Mouse (Mus musculus) liver, adult 2 months (tissue): ENCODE measurements around the gene Gjc1. TPM values are rescaled to one million over a fixed set of nuclear protein-coding genes. Genes with fewer than 3 reads are reported as not detected.

ENCODE experiments used
- DNase-seq: peaks from one replicate; pipeline ENCODE4 v3.0.0-alpha.2; 2011; ENCODE audit warnings: low read depth, low spot score; ENCODE audit errors: extremely low read depth
- H3K27ac ChIP-seq: fragments of 200-500 bp; replicated peaks from 2 replicates; pipeline ENCODE4 v1.5.1; 2012; ENCODE audit warnings: low read depth, mild to moderate bottlenecking, control low read depth, inconsistent platforms, low read length; ENCODE audit not compliant: insufficient read depth
- H3K27me3 ChIP-seq: fragments of 200-500 bp; 2 replicates; pipeline ENCODE4 v1.6.1; 2012; ENCODE audit warnings: mild to moderate bottlenecking, moderate library complexity, low read length, inconsistent platforms; ENCODE audit not compliant: control insufficient read depth, insufficient read depth
- H3K36me3 ChIP-seq: fragments of 200-500 bp; 2 replicates; pipeline ENCODE4 v1.6.1; 2012; ENCODE audit warnings: low read length, inconsistent platforms; ENCODE audit not compliant: control insufficient read depth, insufficient read depth
- H3K4me1 ChIP-seq: fragments of 200-500 bp; 2 replicates; pipeline ENCODE4 v1.6.1; 2011; ENCODE audit warnings: low read length; ENCODE audit not compliant: control insufficient read depth, insufficient read depth
- H3K4me3 ChIP-seq: fragments of 200-500 bp; 2 replicates; pipeline ENCODE4 v1.5.1; 2011; ENCODE audit warnings: low read depth, mild to moderate bottlenecking, control low read depth, low read length, moderate library complexity; ENCODE audit not compliant: insufficient read depth
- H3K79me2 ChIP-seq: fragments of 200-500 bp; 2 replicates; pipeline ENCODE4 v1.6.1; 2012; ENCODE audit warnings: inconsistent platforms, mild to moderate bottlenecking, low read length, moderate library complexity; ENCODE audit not compliant: control insufficient read depth, insufficient read depth
- H3K9ac ChIP-seq: fragments of 200-500 bp; 2 replicates; pipeline ENCODE4 v1.6.1; 2012; ENCODE audit warnings: low read depth, mild to moderate bottlenecking, control low read depth, inconsistent platforms, low read length
- CTCF ChIP-seq: fragments of 200-500 bp; IDR thresholded peaks from 2 replicates; pipeline ENCODE4 v1.5.1; 2011; ENCODE audit warnings: low read depth, low read length, control low read depth
- POLR2A ChIP-seq: fragments of 200-500 bp; IDR thresholded peaks from 2 replicates; pipeline ENCODE4 v1.6.1; 2011; ENCODE audit warnings: low read length, control low read depth; ENCODE audit not compliant: insufficient read depth; ENCODE audit errors: extremely low read depth
- WGBS: fragments of 180-500 bp; shearing (Covaris S2); methylation state at CpG from one replicate; pipeline ENCODE4 v1.1.7; 2018; 5-methylcytosine and 5-hydroxymethylcytosine counted together
- polyA plus RNA-seq: library from polyadenylated mRNA; depleted of rRNA; stranded (reverse); fragments of >200 nt; gene quantifications from 2 replicates; pipeline ENCODE4 v1.2.3, GENCODE M21; 2012
- total RNA-seq: library from RNA; depleted of rRNA; stranded (reverse); fragments of >200 nt; gene quantifications from 2 replicates; pipeline ENCODE4 v1.2.3, GENCODE M21; 2014

Gene Gjc1
- total and polyA plus RNA-seq, 2 experiments: 0.26 to 0.46 TPM

DNA sequence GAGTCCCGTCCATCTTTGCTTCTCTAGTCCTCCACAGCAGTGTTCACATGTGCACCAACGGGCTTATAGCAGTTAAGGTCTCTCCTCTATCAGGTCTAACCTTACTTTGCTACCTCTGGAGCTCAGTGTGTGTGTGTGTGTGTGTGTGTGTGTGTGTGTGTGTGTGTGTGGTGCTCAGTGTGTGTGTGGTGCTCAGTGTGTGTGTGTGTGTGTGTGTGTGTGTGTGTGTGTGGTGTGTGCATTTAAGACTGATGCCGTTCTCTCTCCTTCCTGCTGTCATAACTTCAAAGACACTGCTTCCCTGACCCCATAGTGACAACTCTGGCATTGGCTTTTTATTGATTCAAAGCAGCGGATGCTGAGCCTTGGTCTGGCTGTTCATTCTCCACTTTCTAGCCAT lies 16.0 kb upstream of the Gjc1 start, which contains the start of gene Higd1b:
Gene Higd1b, plus strand, starts transcription at position 301 of the 400 bp plus-strand sequence.
- H3K9ac ChIP-seq: no peak within 1 kb of the TSS
- no peaks in the 10 kb centered on the region for H3K79me2 ChIP-seq
- 0 out of 2 replicates have a peak, but pooled peaks cover 2% of the 10 kb centered on the region for H3K27me3 ChIP-seq
- DNase-seq: no peak
- no peak within 1 kb of the TSS for H3K4me3 ChIP-seq
- H3K4me1 ChIP-seq: no peaks in the 10 kb centered on the region
- 65% methylated on average over 4 of the region's 4 CpGs for WGBS
- no peaks in the 10 kb centered on the region for H3K36me3 ChIP-seq
- no peak for TF ChIP-seq CTCF
- TF ChIP-seq POLR2A: no peak
- no peak within 1 kb of the TSS for H3K27ac ChIP-seq

DNA sequence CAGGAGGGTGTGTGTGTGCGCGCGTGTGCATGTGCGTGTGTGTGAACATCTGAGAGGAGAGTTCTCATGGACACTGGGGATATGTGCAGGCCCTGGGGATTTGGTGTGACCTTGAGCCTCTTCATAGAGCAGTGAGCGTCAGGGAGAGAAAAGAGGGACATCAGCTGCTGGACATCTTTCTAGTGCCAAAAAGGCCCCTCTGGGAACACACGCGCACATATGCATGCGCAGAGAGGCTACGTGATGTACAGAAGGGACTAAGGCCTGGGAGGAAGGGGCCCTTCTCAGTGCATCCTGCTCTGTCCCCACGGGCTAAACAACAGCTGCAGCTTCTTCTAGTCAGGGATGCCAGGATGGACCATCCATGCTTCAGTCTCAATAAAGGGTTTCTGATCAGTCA lies 14.7 kb upstream of the Gjc1 start:
- TF ChIP-seq POLR2A: no peak
- no peak for TF ChIP-seq CTCF
- Histone ChIP-seq H3K79me2 (no peaks in the 10 kb centered on the region), H3K36me3 (no peaks in the 10 kb centered on the region), H3K9ac (no peak overlapping the region), H3K27me3 (0 out of 2 replicates have a peak, but pooled peaks cover 2% of the 10 kb centered on the region), H3K27ac (no peak overlapping the region), H3K4me3 (no peak overlapping the region), H3K4me1 (no peaks in the 10 kb centered on the region)
- no peak for DNase-seq
- 92% methylated on average over 10 of the region's 10 CpGs for WGBS

GRCm38 (mm10) chr11:102832700-102833297 lies 13.3 kb upstream of the Gjc1 start:
- Histone ChIP-seq H3K4me1 (no peaks in the 10 kb centered on the region), H3K36me3 (no peaks in the 10 kb centered on the region), H3K4me3 (no peak overlapping the region), H3K27ac (no peak overlapping the region), H3K9ac (no peak overlapping the region), H3K79me2 (no peaks in the 10 kb centered on the region), H3K27me3 (0 out of 2 replicates have a peak, but pooled peaks cover 2% of the 10 kb centered on the region)
- DNase-seq: no peak
- WGBS: 57% methylated on average over 18 of the region's 18 CpGs
- no peak for TF ChIP-seq CTCF
- no peak for TF ChIP-seq POLR2A

GRCm38 (mm10) chr11:102830276-102830675 lies 10.8 kb upstream of the Gjc1 start:
- no peak for DNase-seq
- Histone ChIP-seq H3K27me3 (0 out of 2 replicates have a peak, but pooled peaks cover 2% of the 10 kb centered on the region), H3K36me3 (no peaks in the 10 kb centered on the region), H3K4me3 (no peak overlapping the region), H3K79me2 (no peaks in the 10 kb centered on the region), H3K9ac (no peak overlapping the region), H3K4me1 (no peaks in the 10 kb centered on the region), H3K27ac (no peak overlapping the region)
- WGBS: 68% methylated on average over 4 of the region's 4 CpGs
- TF ChIP-seq POLR2A (no peak), CTCF (no peak)

GRCm38 (mm10) chr11:102827097-102827496 lies 7.6 kb upstream of the Gjc1 start:
- H3K36me3 ChIP-seq: no peaks in the 10 kb centered on the region
- peaks cover 5% of the 10 kb centered on the region for H3K27me3 ChIP-seq
- H3K4me1 ChIP-seq: no peaks in the 10 kb centered on the region
- no peak overlapping the region for H3K4me3 ChIP-seq
- TF ChIP-seq CTCF (no peak), POLR2A (no peak)
- no peak overlapping the region for H3K27ac ChIP-seq
- DNase-seq: no peak
- no peak overlapping the region for H3K9ac ChIP-seq
- WGBS: 65% methylated on average over 4 of the region's 4 CpGs
- H3K79me2 ChIP-seq: no peaks in the 10 kb centered on the region

DNA sequence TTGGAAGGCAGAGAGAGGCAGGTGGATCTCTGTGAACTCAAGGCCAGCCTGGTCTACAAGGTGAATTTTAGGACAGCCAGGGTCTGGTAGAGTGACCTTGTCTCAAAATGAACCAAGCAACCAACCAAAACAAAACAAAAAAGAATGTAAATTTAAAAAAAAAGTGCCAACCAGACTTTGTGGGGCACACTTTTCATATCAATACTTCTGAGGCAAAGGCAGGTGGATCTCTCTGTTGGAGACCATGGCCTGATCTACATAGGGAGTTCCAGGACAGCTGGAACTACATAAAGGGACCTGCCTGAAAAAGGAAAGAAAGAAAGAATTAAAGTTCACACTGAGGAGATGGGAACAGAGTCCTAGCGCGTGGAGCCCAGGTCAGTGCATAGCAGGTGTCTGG lies 7.0 kb upstream of the Gjc1 start:
- DNase-seq: no peak
- 89% methylated on average over 2 of the region's 2 CpGs for WGBS
- TF ChIP-seq POLR2A: no peak
- TF ChIP-seq CTCF: no peak
- Histone ChIP-seq H3K9ac (no peak overlapping the region), H3K4me3 (no peak overlapping the region), H3K36me3 (no peaks in the 10 kb centered on the region), H3K27me3 (peaks cover 5% of the 10 kb centered on the region), H3K79me2 (no peaks in the 10 kb centered on the region), H3K4me1 (no peaks in the 10 kb centered on the region), H3K27ac (no peak overlapping the region)
